Mouse (Mus musculus): ENCODE measurements around the gene Idh2.
A peak's percentile ranks its signal among the peaks of the same experiment; 100 is the strongest.
"Not testable (repeated sequence)": the region's sequence is repeated elsewhere in the genome, so short reads cannot be mapped to it uniquely, and the experiment has no call there.

The Idh2 gene

GRCm38 (mm10) chr7:80115224-80115590 lies at the start of gene Idh2:
Gene Idh2 (minus strand): TSS chr7:80115392.
- DNase-seq (ENCODE audit: low spot score): peak; percentile 85

GRCm38 (mm10) chr7:80160945-80161306 lies 45.7 kb upstream of the Idh2 start:
- no peak for DNase-seq (ENCODE audit: low spot score)

DNA sequence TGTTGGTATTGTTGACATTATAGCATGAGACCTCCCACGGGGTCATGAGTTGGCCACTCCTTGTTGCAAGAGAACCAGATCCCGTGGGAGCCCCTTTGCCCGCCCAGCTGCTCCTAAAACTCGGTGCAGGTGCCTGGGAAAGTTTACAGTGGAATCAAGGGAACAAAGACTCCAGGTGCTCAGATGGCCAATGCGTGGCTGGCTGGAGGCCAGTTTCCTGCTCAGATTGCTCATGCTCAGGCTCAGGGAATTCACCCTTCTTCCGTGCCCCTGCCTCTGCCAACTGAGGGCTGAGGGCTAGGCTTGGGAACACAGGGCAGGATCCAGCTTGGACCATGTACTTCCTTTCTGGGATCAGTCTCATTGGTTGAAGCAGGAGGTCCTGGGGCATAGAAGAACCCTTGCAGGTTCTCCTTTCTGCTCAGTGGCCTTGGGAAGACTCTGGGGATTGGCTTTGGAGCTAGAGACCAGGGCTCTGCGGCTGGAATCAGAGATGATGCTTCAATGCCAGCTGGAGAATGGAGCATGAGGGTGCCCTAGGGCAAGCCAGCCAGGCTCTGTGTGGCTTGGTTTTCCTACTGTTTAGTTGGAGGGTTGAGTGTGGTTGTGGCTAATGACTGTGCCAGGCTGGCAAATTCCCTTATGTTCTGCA lies 45.2 kb upstream of the Idh2 start:
- DNase-seq (ENCODE audit: low spot score): no peak

GRCm38 (mm10) chr7:80158496-80159268 lies 43.5 kb upstream of the Idh2 start:
- DNase-seq (ENCODE audit: low spot score): no peak

DNA sequence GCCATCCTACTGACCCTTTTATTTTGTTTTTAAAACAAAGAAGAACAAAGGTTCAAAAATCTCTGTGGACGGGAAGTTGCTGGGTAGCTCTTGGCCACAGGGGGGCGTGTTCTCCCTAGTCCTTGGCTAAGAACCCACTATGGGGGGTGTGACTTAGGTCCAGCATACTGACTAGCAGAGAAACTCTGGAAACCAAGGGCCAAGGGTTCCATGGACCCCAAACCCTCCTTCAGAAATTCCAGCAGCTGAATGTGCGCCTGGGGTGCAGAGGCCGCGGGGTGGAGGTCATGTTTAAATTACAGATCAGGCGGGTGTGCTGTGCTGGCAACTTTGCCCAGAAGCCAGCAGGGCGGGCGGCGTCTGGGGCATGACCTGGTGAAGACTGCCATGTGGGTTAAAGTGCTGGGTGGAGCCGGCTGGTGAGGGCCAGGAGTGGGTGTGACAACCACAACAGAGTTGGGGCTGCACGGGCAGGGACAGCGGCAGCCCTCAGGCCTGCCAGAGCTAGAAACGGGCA lies 41.6 kb upstream of the Idh2 start:
- no peak for DNase-seq (ENCODE audit: low spot score)

GRCm38 (mm10) chr7:80154689-80155088 lies 39.5 kb upstream of the Idh2 start:
- DNase-seq (ENCODE audit: low spot score): no peak

- no peak for DNase-seq (ENCODE audit: low spot score)
These were observed 37.6 kb upstream of the Idh2 start for GRCm38 (mm10) chr7:80152756-80153155.

- DNase-seq (ENCODE audit: low spot score): no peak
These were observed 37.0 kb upstream of the Idh2 start for GRCm38 (mm10) chr7:80152152-80152551.

- DNase-seq (ENCODE audit: low spot score): no peak
These were observed 34.2 kb upstream of the Idh2 start for GRCm38 (mm10) chr7:80149356-80149755.

- no peak for DNase-seq (ENCODE audit: low spot score)
These were observed 30.9 kb upstream of the Idh2 start for GRCm38 (mm10) chr7:80146077-80146476.

- no peak for DNase-seq (ENCODE audit: low spot score)
These were observed 29.5 kb upstream of the Idh2 start for GRCm38 (mm10) chr7:80144695-80145094.

DNA sequence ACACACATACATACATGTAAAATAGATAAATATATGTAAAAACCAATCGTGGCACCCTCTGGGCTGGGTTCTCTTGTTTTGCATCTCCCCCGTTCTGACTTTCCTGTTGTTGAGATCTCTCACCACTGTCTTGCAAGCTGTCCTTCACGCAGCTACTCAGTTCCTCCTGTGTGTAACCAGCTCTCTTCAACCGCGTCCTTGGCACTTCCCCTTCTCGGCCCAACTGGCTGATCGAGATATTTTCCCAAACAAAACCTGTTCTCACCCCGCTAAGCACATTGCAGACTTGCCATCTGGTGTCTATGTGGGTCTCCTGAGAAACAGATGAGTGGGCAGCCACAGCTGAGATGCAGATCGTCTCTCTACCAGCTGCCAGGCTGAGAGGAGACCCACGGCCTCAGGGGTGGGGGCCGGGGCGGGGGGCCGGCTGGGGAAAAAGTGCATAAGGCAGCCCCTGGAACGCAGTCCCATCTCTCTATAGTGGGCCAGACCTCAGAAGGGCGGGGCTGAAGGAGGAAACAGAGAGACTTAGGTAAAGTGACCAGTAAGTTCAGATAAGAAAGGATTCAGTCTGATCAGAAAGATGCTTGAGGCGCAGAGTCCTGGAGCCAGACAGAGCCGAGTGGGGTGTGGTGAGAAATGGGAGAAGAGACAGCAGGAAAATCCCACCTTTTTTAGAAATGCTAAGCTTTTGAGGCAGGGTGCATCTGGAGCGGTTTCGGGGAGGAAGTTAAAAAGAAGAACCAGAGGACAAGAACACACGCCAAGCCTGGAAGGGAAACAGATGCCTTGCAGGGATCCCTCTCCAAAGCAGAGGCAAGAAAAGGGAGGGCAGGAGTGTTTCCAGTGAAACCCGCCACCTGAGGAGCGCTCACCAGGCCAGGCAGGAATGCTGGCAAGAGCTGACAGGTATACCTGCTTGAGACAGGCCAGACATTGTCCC lies 28.4 kb upstream of the Idh2 start:
- peak; percentile 64 for DNase-seq (ENCODE audit: low spot score)

DNA sequence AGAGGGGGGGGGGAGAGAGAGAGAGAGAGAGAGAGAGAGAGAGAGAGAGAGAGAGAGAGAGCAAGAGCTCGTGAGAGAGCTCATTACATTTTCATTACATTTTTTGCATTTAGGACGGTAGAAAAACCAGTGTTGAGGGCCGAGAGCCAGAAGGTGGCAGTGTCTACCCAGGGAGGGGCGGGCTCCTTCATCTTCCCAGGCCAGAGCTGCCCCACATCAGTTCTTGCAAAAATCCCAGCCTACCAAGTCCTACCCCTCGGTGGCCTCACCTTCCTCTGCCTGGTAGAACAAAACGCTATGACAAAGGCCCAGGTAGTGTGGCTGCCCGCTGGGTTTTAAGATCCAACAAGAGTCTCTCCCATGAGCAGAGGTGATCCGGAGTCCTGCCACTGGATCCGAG lies 25.6 kb upstream of the Idh2 start:
- DNase-seq (ENCODE audit: low spot score): no peak

DNA sequence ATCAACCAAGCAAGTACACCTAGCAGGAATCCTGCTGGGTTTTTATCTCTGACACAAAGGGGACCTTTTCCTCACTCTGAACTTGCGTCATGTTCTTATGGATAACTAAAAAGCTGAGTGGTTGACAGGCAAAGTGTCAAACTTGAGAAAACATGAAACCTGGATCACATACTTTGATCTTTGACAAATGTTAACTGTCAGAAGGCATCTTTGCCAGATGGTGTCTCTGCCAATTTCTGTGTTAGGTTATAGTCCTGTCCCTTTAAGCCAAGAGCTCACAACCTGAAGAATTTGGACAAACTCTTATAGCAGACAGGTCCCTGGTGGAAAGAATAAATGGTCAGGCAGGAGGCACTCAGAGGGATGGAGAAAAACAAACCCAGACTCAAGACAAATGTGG lies 23.2 kb upstream of the Idh2 start:
- no peak for DNase-seq (ENCODE audit: low spot score)

GRCm38 (mm10) chr7:80135173-80135532 lies 20.0 kb upstream of the Idh2 start:
- no peak for DNase-seq (ENCODE audit: low spot score)

DNA sequence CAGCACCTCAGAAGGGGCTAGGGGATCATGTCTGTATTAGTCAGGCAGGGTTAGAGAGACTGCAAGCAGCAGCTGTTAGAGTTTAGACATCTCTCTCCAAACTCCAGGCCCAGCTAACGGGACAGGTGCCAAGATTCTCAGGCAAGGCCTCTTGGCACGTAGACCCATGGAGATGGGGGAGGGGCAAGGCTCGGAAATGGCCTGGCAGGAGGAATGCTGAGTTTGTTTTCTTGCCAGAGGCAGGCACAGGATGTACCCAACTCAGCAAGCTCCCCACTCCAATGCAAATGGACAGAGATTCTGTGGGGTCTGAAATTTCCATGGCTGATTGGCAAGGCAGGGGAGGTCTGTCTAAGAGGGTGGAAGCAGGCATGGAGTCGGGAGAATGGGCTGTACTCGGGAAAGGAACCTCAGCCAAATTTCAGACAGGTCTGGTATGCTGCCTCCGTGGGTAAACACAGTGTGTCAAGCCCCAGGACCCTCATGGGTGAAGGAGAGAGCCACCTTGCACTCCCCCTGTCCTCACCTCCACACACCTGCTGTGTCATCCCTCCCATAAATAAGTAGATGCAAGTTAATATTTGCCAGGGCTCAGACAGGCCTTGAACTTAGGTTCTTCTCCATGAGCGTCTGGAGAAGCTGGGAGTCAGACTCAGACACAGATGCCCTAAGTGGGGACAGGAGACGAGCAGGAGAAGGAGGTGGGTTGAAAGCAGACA lies 19.4 kb upstream of the Idh2 start:
- DNase-seq (ENCODE audit: low spot score): peak; percentile 63

DNA sequence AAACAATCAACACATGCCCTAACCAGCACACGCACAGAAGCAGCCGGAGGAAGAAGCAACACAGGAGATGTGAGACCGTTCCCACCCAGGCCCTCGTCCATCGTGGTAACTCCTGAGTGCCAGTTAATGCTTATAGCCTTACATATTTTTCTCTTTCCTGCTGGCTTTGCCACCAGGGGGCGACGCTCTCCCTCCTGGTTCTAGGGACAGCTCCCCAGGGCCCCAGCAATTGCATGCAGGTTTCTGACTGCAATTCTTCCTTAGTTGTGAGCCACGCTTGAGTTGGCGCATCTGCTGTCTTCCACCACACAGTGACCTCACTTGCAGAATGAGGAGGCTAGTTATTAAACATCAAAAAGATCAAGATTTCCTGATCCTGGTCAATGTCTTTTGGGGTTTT lies 17.3 kb upstream of the Idh2 start:
- DNase-seq (ENCODE audit: low spot score): no peak

DNA sequence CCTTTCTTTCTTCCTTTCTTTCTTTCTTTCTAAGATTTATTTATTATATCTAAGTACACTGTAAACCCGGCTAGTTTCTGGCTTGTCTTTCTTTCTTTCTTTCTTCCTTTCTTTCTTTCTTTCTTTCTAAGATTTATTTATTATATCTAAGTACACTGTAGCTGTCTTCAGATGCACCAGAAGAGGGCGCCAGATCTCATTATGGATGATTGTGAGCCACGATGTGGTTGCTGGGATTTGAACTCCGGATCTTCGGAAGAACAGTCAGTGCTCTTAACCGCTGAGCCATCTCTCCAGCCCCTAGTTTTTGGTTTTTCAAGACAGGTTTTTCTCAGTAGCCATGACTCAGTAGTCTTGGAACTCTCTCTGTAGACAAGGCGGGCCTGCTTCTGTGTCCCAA lies 16.1 kb upstream of the Idh2 start:
- not testable (repeated sequence) for DNase-seq (ENCODE audit: low spot score)

DNA sequence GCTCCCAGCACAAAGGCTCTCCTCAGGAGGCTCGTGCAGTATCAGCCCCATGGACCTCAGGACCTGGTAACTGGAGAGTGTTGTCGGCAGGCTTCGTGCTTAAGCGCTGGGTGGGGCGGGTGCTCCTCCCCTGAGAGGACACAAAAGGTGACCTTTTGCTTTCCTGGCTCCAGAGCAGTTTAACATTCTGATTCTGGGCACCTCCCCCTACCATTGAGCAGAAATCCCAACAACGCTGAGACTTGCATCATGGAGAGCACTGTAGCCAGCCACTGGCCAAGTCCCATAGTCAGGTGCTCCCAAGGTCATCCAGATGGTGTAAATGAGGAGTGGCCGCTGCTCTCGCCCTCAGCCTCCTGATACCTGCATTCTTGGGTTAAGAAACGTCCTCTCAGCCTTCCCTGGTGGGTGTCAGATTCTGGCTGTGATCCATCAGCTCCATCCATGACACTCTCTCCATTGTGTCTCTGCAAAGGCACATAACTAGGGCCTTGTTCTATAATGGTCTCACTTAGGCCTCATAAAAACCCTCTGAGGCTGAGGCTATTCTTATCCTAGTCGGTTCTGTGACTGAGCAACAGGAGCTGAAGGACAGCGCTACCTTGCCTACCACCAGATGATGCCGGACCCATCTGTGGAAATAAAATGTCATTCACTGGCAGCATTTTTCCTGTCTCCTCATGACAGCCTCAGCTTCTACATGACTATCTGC lies 15.3 kb upstream of the Idh2 start:
- no peak for DNase-seq (ENCODE audit: low spot score)

GRCm38 (mm10) chr7:80129278-80129677 lies 14.1 kb upstream of the Idh2 start:
- no peak for DNase-seq (ENCODE audit: low spot score)

DNA sequence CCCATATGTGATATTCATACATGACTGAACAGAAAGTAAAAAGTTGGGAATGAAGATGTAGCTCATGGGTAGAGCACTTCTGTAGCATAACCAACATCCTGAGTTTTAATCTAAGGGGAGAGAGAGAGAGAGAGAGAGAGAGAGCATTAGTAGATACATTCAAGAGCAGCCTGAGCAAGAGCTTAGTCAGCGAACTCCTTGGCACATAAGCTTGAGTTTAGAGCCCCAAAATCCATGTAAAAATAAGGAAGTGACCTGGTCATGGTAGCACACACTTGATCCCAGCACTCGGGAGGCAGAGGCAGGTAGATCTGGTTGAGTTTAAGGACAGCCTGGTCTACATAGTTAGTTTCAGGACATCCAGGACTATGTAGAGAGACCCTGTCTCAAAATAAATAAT lies 8.5 kb upstream of the Idh2 start:
- DNase-seq (ENCODE audit: low spot score): no peak

Data from left cerebral cortex, adult 11 months (tissue).